Mouse (Mus musculus) C2C12 (cell line): ENCODE results near the gene Sh3bgrl. TPM values are rescaled to one million over a fixed set of nuclear protein-coding genes. Genes with fewer than 3 reads are reported as not detected.

Experiments
- H3K27me3 ChIP-seq: one replicate; pipeline ENCODE4 v1.6.1; 2011; ENCODE audit not compliant: control insufficient read depth, insufficient read depth, insufficient read length
- H3K36me3 ChIP-seq: one replicate; pipeline ENCODE4 v1.6.1; 2011; ENCODE audit not compliant: control insufficient read depth, insufficient read depth
- H3K4me3 ChIP-seq: one replicate; pipeline ENCODE4 v1.5.1; 2011; ENCODE audit warnings: mild to moderate bottlenecking, control low read depth; ENCODE audit not compliant: poor library complexity, insufficient read depth, severe bottlenecking
- H3K79me2 ChIP-seq: one replicate; pipeline ENCODE4 v1.6.1; 2011; ENCODE audit not compliant: control insufficient read depth, insufficient read depth
- H3K79me3 ChIP-seq: one replicate; pipeline ENCODE4 v1.6.1; 2011; ENCODE audit warnings: low read depth, control low read depth
- H3ac ChIP-seq: one replicate; pipeline ENCODE3; 2011; ENCODE audit warnings: low read depth; ENCODE audit not compliant: control insufficient read depth, insufficient read length
- CEBPB ChIP-seq: IDR thresholded peaks from one replicate; pipeline ENCODE4 v1.6.1; 2011; ENCODE audit warnings: low read depth, mild to moderate bottlenecking, control low read depth, moderate library complexity
- CTCF ChIP-seq: IDR thresholded peaks from one replicate; pipeline ENCODE4 v1.5.1; 2011; ENCODE audit not compliant: control insufficient read depth, insufficient read depth, insufficient read length
- FOSL1 ChIP-seq: IDR thresholded peaks from one replicate; pipeline ENCODE4 v1.8.0; 2011; ENCODE audit warnings: mild to moderate bottlenecking, low read length; ENCODE audit not compliant: poor library complexity, insufficient read depth, severe bottlenecking
- MAX ChIP-seq: IDR thresholded peaks from one replicate; pipeline ENCODE4 v1.6.1; 2011; ENCODE audit warnings: mild to moderate bottlenecking, control low read depth
- MYOD1 ChIP-seq: IDR thresholded peaks from one replicate; pipeline ENCODE4 v1.6.1; 2011; ENCODE audit warnings: low read depth; ENCODE audit not compliant: control insufficient read depth, insufficient read length
- MYOG ChIP-seq: IDR thresholded peaks from one replicate; pipeline ENCODE4 v1.6.1; 2011; ENCODE audit not compliant: control insufficient read depth, insufficient read length; ENCODE audit errors: extremely low read depth
- USF1 ChIP-seq: IDR thresholded peaks from one replicate; pipeline ENCODE4 v1.6.1; 2011; ENCODE audit warnings: low read depth, mild to moderate bottlenecking, control low read depth, moderate library complexity
- polyA plus RNA-seq: library from polyadenylated mRNA; unstranded; fragments of >200 nt; fragmentation: generic; extraction: Trizol; gene quantifications from one replicate; pipeline ENCODE4 v1.2.1, GENCODE M21; 2012; ENCODE audit warnings: missing spikeins

Sh3bgrl gene
- polyA plus RNA-seq, 1 experiment: 24.1 TPM

GRCm38 (mm10) chrX:109087073-109087472 lies 8.1 kb upstream of the Sh3bgrl start:
- no peaks in the 10 kb centered on the region for H3K79me2 ChIP-seq
- no peaks in the 10 kb centered on the region for H3K27me3 ChIP-seq
- no peaks in the 10 kb centered on the region for H3K36me3 ChIP-seq
- no peaks in the 10 kb centered on the region for H3K79me3 ChIP-seq
- H3ac ChIP-seq: no peak overlapping the region
- no peak overlapping the region for H3K4me3 ChIP-seq
- TF ChIP-seq CEBPB: no peak
- TF ChIP-seq FOSL1: no peak
- TF ChIP-seq MYOG: no peak
- no peak for TF ChIP-seq MAX
- no peak for TF ChIP-seq MYOD1
- no peak for TF ChIP-seq USF1
- TF ChIP-seq CTCF: no peak

- no peak for TF ChIP-seq CEBPB
- no peak for TF ChIP-seq CTCF
- no peak for TF ChIP-seq MYOD1
- no peak for TF ChIP-seq MYOG
- TF ChIP-seq USF1: no peak
- no peak for TF ChIP-seq MAX
- TF ChIP-seq FOSL1: no peak
- Histone ChIP-seq H3K4me3 (peak overlapping the region; percentile 45), H3K27me3 (no peaks in the 10 kb centered on the region), H3ac (no peak overlapping the region), H3K36me3 (no peaks in the 10 kb centered on the region), H3K79me3 (peaks cover 35% of the 10 kb centered on the region), H3K79me2 (peaks cover 44% of the 10 kb centered on the region)
These were observed 365 bp upstream of the Sh3bgrl start for GRCm38 (mm10) chrX:109094800-109095199.

GRCm38 (mm10) chrX:109098511-109098910 lies 3.3 kb downstream of the Sh3bgrl start:
- TF ChIP-seq MAX: no peak
- no peak for TF ChIP-seq FOSL1
- TF ChIP-seq CEBPB: no peak
- no peak overlapping the region for H3ac ChIP-seq
- H3K79me2 ChIP-seq: peaks cover 81% of the 10 kb centered on the region
- no peak overlapping the region for H3K4me3 ChIP-seq
- H3K27me3 ChIP-seq: no peaks in the 10 kb centered on the region
- H3K79me3 ChIP-seq: peaks cover 65% of the 10 kb centered on the region
- no peaks in the 10 kb centered on the region for H3K36me3 ChIP-seq

GRCm38 (mm10) chrX:109100441-109100840 lies 5.3 kb downstream of the Sh3bgrl start:
- Histone ChIP-seq H3K4me3 (no peak overlapping the region), H3K79me2 (peaks cover 97% of the 10 kb centered on the region), H3ac (no peak overlapping the region), H3K79me3 (peaks cover 75% of the 10 kb centered on the region), H3K36me3 (no peaks in the 10 kb centered on the region), H3K27me3 (no peaks in the 10 kb centered on the region)
- no peak for TF ChIP-seq MAX
- no peak for TF ChIP-seq CEBPB
- no peak for TF ChIP-seq CTCF
- no peak for TF ChIP-seq USF1
- no peak for TF ChIP-seq FOSL1
- TF ChIP-seq MYOD1: no peak
- no peak for TF ChIP-seq MYOG

DNA sequence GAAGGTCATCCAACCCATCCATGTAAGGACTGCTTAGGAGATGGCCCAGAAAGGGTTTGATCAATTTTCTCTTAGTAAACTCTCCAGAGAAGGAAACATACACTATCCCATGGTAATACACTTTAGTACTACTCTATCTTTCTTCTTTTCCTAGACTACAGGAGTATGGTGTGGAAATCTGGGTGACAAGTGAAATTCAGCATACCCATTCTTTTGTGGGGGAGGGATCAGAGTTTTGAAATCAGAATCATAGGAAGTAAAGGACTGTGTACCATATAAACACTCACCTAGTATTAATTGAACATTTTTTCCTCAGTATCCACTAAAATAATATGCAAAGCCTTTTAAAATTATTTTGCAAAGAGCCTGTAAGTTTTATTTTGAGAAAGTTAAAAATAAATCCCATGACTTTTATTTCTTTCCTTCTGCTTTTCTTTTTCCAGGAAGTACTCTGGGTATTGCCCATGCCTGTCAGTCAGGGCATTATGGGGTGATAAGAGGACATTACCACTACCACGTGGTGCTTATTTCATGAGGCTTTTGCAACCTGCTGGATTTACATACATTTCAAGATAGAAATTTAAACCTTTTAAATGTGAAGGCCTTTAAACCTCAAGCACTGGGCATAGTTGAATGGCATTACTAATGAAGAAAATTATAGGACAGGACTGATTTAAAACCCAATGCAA lies 13.1 kb downstream of the Sh3bgrl start:
- no peak overlapping the region for H3K4me3 ChIP-seq
- H3ac ChIP-seq: no peak overlapping the region
- H3K79me2 ChIP-seq: peaks cover 72% of the 10 kb centered on the region
- no peaks in the 10 kb centered on the region for H3K36me3 ChIP-seq
- H3K27me3 ChIP-seq: no peaks in the 10 kb centered on the region
- no peak for TF ChIP-seq MYOD1
- TF ChIP-seq CEBPB: no peak
- TF ChIP-seq FOSL1: no peak
- TF ChIP-seq MAX: no peak
- TF ChIP-seq MYOG: no peak
- H3K79me3 ChIP-seq: peaks cover 42% of the 10 kb centered on the region

GRCm38 (mm10) chrX:109112885-109113284 lies 17.7 kb downstream of the Sh3bgrl start:
- Histone ChIP-seq H3K79me3 (peaks cover 37% of the 10 kb centered on the region), H3K27me3 (no peaks in the 10 kb centered on the region)
- no peak for TF ChIP-seq CTCF

More at GRCm38 (mm10) chrX:109112885-109113284, 17.7 kb downstream of the Sh3bgrl start:
- peaks cover 77% of the 10 kb centered on the region for H3K79me2 ChIP-seq
- H3K36me3 ChIP-seq: no peaks in the 10 kb centered on the region
- H3ac ChIP-seq: no peak overlapping the region
- H3K4me3 ChIP-seq: no peak overlapping the region
